Mouse (Mus musculus) C2C12 (cell line): Measurements from ENCODE around the gene Nudt19. TPM values are rescaled to one million over a fixed set of nuclear protein-coding genes. Genes with fewer than 3 reads are reported as not detected.

Source experiments
- H3K27me3 ChIP-seq: one replicate; pipeline ENCODE4 v1.6.1; 2011; ENCODE audit not compliant: control insufficient read depth, insufficient read depth, insufficient read length
- H3K36me3 ChIP-seq: one replicate; pipeline ENCODE4 v1.6.1; 2011; ENCODE audit not compliant: control insufficient read depth, insufficient read depth
- H3K4me3 ChIP-seq: one replicate; pipeline ENCODE4 v1.5.1; 2011; ENCODE audit warnings: mild to moderate bottlenecking, control low read depth; ENCODE audit not compliant: poor library complexity, insufficient read depth, severe bottlenecking
- H3K79me2 ChIP-seq: one replicate; pipeline ENCODE4 v1.6.1; 2011; ENCODE audit not compliant: control insufficient read depth, insufficient read depth
- H3K79me3 ChIP-seq: one replicate; pipeline ENCODE4 v1.6.1; 2011; ENCODE audit warnings: low read depth, control low read depth
- H3ac ChIP-seq: one replicate; pipeline ENCODE3; 2011; ENCODE audit warnings: low read depth; ENCODE audit not compliant: control insufficient read depth, insufficient read length
- CEBPB ChIP-seq: IDR thresholded peaks from one replicate; pipeline ENCODE4 v1.6.1; 2011; ENCODE audit warnings: low read depth, mild to moderate bottlenecking, control low read depth, moderate library complexity
- CTCF ChIP-seq: IDR thresholded peaks from one replicate; pipeline ENCODE4 v1.5.1; 2011; ENCODE audit not compliant: control insufficient read depth, insufficient read depth, insufficient read length
- FOSL1 ChIP-seq: IDR thresholded peaks from one replicate; pipeline ENCODE4 v1.8.0; 2011; ENCODE audit warnings: mild to moderate bottlenecking, low read length; ENCODE audit not compliant: poor library complexity, insufficient read depth, severe bottlenecking
- MAX ChIP-seq: IDR thresholded peaks from one replicate; pipeline ENCODE4 v1.6.1; 2011; ENCODE audit warnings: mild to moderate bottlenecking, control low read depth
- MYOD1 ChIP-seq: IDR thresholded peaks from one replicate; pipeline ENCODE4 v1.6.1; 2011; ENCODE audit warnings: low read depth; ENCODE audit not compliant: control insufficient read depth, insufficient read length
- MYOG ChIP-seq: IDR thresholded peaks from one replicate; pipeline ENCODE4 v1.6.1; 2011; ENCODE audit not compliant: control insufficient read depth, insufficient read length; ENCODE audit errors: extremely low read depth
- USF1 ChIP-seq: IDR thresholded peaks from one replicate; pipeline ENCODE4 v1.6.1; 2011; ENCODE audit warnings: low read depth, mild to moderate bottlenecking, control low read depth, moderate library complexity
- long read RNA-seq, 2 experiments: library from polyadenylated mRNA; unstranded; transcript quantifications; one replicate each; pipeline ENCODE4 v2.0.0; 2019 to 2020
- polyA plus RNA-seq: library from polyadenylated mRNA; unstranded; fragments of >200 nt; fragmentation: generic; extraction: Trizol; gene quantifications from one replicate; pipeline ENCODE4 v1.2.1, GENCODE M21; 2012; ENCODE audit warnings: missing spikeins

Gene Nudt19
- 33.9 TPM for polyA plus RNA-seq
- long read RNA-seq, experiment 1, transcript Nudt19-201 (3 exons, 2,298 nt) = major isoform, 54 of 56 reads
- long read RNA-seq, experiment 1, partial matches to known transcripts = 0 of 56 reads
- long read RNA-seq, experiment 1, other reads (novel, unspliced or antisense) = 2 of 56 reads
- long read RNA-seq, experiment 2, transcript Nudt19-203 (3 exons, 733 nt) = minor isoform, 5 of 157 reads
- long read RNA-seq, experiment 2, transcript Nudt19-201 (3 exons, 2,298 nt) = major isoform, 151 of 157 reads
- long read RNA-seq, experiment 2, partial matches to known transcripts = 0 of 157 reads
- long read RNA-seq, experiment 2, other reads (novel, unspliced or antisense) = 1 of 157 reads

GRCm38 (mm10) chr7:35556205-35556603 lies at the start of gene Nudt19:
Gene Nudt19, minus strand, starts transcription at chr7:35556304.
- Histone ChIP-seq H3K4me3 (peak within 1 kb of the TSS; percentile 56), H3ac (peak within 1 kb of the TSS; percentile 59), H3K79me3 (peaks cover 3% of the 10 kb centered on the region), H3K36me3 (peaks cover 3% of the 10 kb centered on the region), H3K27me3 (peaks cover 5% of the 10 kb centered on the region), H3K79me2 (no peaks in the 10 kb centered on the region)
- TF ChIP-seq MYOG = no peak
- TF ChIP-seq CEBPB = no peak
- no peak for TF ChIP-seq MAX
- TF ChIP-seq MYOD1 = no peak
- TF ChIP-seq FOSL1 = no peak
- no peak for TF ChIP-seq USF1
- TF ChIP-seq CTCF = no peak

GRCm38 (mm10) chr7:35602766-35603165 lies 46.7 kb upstream of the Nudt19 start:
- no peak overlapping the region for H3ac ChIP-seq
- H3K36me3 ChIP-seq = no peaks in the 10 kb centered on the region
- TF ChIP-seq CEBPB = no peak
- TF ChIP-seq CTCF = no peak
- TF ChIP-seq FOSL1 = no peak
- no peak for TF ChIP-seq MYOD1
- no peak for TF ChIP-seq MYOG
- TF ChIP-seq MAX = no peak
- TF ChIP-seq USF1 = no peak
- no peaks in the 10 kb centered on the region for H3K79me2 ChIP-seq
- no peaks in the 10 kb centered on the region for H3K27me3 ChIP-seq
- H3K4me3 ChIP-seq = no peak overlapping the region
- no peaks in the 10 kb centered on the region for H3K79me3 ChIP-seq

DNA sequence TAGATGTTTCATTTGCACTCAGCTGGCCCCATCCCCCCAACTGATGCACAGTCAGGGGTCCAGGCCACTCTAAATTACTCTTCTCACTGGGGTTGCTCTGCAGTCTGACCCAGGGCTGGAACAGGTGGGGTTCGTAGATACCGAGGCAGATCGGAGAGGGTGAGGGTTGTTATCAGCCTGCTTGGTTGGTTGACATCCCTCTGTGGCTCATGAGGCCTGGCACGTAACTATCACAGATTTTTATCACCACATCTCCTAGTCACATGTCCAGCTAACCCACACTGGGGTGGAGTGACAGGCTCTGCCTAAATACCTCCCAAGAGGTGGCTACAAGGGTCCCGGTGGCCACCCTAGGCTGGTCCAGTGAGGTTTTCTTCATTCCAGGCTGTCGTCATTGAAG lies 45.0 kb upstream of the Nudt19 start:
- H3K4me3 ChIP-seq = no peak overlapping the region
- H3ac ChIP-seq = no peak overlapping the region
- no peaks in the 10 kb centered on the region for H3K27me3 ChIP-seq
- H3K36me3 ChIP-seq = no peaks in the 10 kb centered on the region
- H3K79me2 ChIP-seq = no peaks in the 10 kb centered on the region
- no peaks in the 10 kb centered on the region for H3K79me3 ChIP-seq
- TF ChIP-seq MYOG = no peak
- TF ChIP-seq MAX = no peak
- no peak for TF ChIP-seq CTCF
- no peak for TF ChIP-seq CEBPB
- TF ChIP-seq MYOD1 = no peak
- no peak for TF ChIP-seq USF1
- TF ChIP-seq FOSL1 = no peak

- no peak overlapping the region for H3ac ChIP-seq
- no peaks in the 10 kb centered on the region for H3K27me3 ChIP-seq
- H3K79me3 ChIP-seq = no peaks in the 10 kb centered on the region
- H3K36me3 ChIP-seq = no peaks in the 10 kb centered on the region
- H3K79me2 ChIP-seq = no peaks in the 10 kb centered on the region
- TF ChIP-seq MYOG (no peak), MAX (no peak), FOSL1 (no peak), CEBPB (no peak), CTCF (no peak), MYOD1 (no peak), USF1 (no peak)
- no peak overlapping the region for H3K4me3 ChIP-seq
Measured at GRCm38 (mm10) chr7:35600031-35600430, 43.9 kb upstream of the Nudt19 start.

GRCm38 (mm10) chr7:35599492-35599891 lies 43.4 kb upstream of the Nudt19 start:
- Histone ChIP-seq H3ac (no peak overlapping the region), H3K4me3 (no peak overlapping the region), H3K36me3 (no peaks in the 10 kb centered on the region), H3K79me3 (no peaks in the 10 kb centered on the region), H3K27me3 (no peaks in the 10 kb centered on the region), H3K79me2 (no peaks in the 10 kb centered on the region)
- TF ChIP-seq CEBPB (no peak), USF1 (no peak), FOSL1 (no peak), MYOD1 (no peak), MYOG (no peak), MAX (no peak), CTCF (no peak)

- H3K36me3 ChIP-seq = peaks cover 4% of the 10 kb centered on the region
- TF ChIP-seq CEBPB = no peak
- no peak for TF ChIP-seq MYOG
- no peak for TF ChIP-seq USF1
- TF ChIP-seq CTCF = no peak
Measured at GRCm38 (mm10) chr7:35594311-35594710, 38.2 kb upstream of the Nudt19 start.

More at GRCm38 (mm10) chr7:35594311-35594710, 38.2 kb upstream of the Nudt19 start:
- no peak overlapping the region for H3K4me3 ChIP-seq
- no peaks in the 10 kb centered on the region for H3K79me3 ChIP-seq
- no peaks in the 10 kb centered on the region for H3K27me3 ChIP-seq
- H3K79me2 ChIP-seq = no peaks in the 10 kb centered on the region
- H3ac ChIP-seq = no peak overlapping the region
